Mouse (Mus musculus) lung, postnatal 36 days (tissue): ENCODE measurements at regions not wholly inside any gene's neighbourhood (a gene's known extent, or its start where the extent isn't known, plus 50 kb on each side); places are given as distances from the start of the nearest gene placed in this dataset.

Experiments
- DNase-seq: peaks from one replicate; pipeline ENCODE4 v3.0.0; 2022; ENCODE audit warnings: mixed read lengths

- peak; percentile 0 for DNase-seq
These were observed 52.7 kb upstream of the Btbd35f27 start for GRCm38 (mm10) chrX:4899187-4899586.
